In the genomic region with DNA sequence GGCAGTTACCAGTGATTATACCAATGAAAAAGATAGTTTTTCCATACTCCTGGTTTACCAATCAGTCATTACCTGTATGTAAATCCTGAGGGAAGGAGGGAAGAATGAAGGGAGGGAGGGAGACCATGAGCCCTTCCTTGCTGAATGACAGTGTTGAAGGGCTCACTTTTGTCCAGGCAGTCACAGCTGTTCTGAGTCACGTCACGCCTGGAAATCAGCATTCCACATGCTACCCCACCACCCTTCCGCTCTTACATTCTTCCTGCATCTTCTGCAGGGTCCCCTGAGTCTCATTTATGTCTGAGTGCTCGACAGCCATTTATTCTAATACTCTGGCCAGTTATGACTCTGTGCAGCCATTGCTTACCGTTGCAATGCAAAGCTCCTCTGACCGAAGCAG, we compare ENCODE assay signal across 16 mouse cellular contexts.
"Had no signal": no experiment of that assay in that cellular context is flagged by ENCODE, and none has a peak within 500 bp of the region (broad histone marks: within the 10 kb centered on the region; RNA-seq: fewer than 3 reads in every experiment).

No protein-coding gene starts in this region.

- H3K9me3 ChIP-seq: kidney, embryonic 15.5 days; liver, embryonic 13.5 days; midbrain, embryonic 10.5 days; midbrain, embryonic 13.5 days had no signal

- DNase-seq: kidney, adult 8-10 months; kidney, postnatal 14 days; layer of hippocampus, adult 9-11 months; liver, embryonic 13.5 days; right cerebral cortex, postnatal 14 days; right cerebral cortex, postnatal 4 days; thymus, adult 2 months; thymus, postnatal 14 days; thymus, postnatal 4 days had no signal

- H3K4me3 ChIP-seq: kidney, embryonic 15.5 days; liver, embryonic 13.5 days; midbrain, embryonic 10.5 days; midbrain, embryonic 13.5 days had no signal

- H3K9ac ChIP-seq: kidney, embryonic 15.5 days; liver, embryonic 13.5 days; midbrain, embryonic 13.5 days had no signal

- H3K27ac ChIP-seq: kidney, embryonic 15.5 days; liver, embryonic 13.5 days; macrophage; midbrain, embryonic 10.5 days; midbrain, embryonic 13.5 days; stomach, postnatal 0 days had no signal

- H3K27me3 ChIP-seq: kidney, embryonic 15.5 days; liver, embryonic 13.5 days; midbrain, embryonic 13.5 days had no signal

- H3K36me3 ChIP-seq: kidney, embryonic 15.5 days; liver, embryonic 13.5 days; midbrain, embryonic 10.5 days; midbrain, embryonic 13.5 days had no signal

- H3K4me2 ChIP-seq: kidney, embryonic 15.5 days; liver, embryonic 13.5 days; midbrain, embryonic 13.5 days had no signal

- H3K4me1 ChIP-seq: liver, embryonic 13.5 days; midbrain, embryonic 10.5 days; midbrain, embryonic 13.5 days had no signal

- ATAC-seq: intestine, postnatal 0 days; midbrain, embryonic 13.5 days; midbrain, embryonic 16.5 days had no signal
